Mouse (Mus musculus) intestine, postnatal 0 days (tissue): ENCODE measurements around the gene Mrtfa. TPM values are rescaled to one million over a fixed set of nuclear protein-coding genes. Genes with fewer than 3 reads are reported as not detected.

Source experiments
- ATAC-seq: fragments of 200-750 bp; cut with Nextera tagmentation; 2 replicates; pipeline ENCODE4 v1.8.0; 2017; ENCODE audit warnings: mild to moderate bottlenecking, moderate TSS enrichment, moderate library complexity
- H3K27ac ChIP-seq: fragments of 300-500 bp; sonication (generic); 2 replicates; pipeline ENCODE4 v1.5.1; 2014; ENCODE audit warnings: mild to moderate bottlenecking, low read depth, low read length, moderate library complexity
- H3K27me3 ChIP-seq: fragments of 300-500 bp; sonication (generic); replicated peaks from 2 replicates; pipeline ENCODE4 v1.6.1; 2014; ENCODE audit warnings: low read length, mixed read lengths; ENCODE audit not compliant: control insufficient read depth, insufficient read depth
- H3K36me3 ChIP-seq: fragments of 300-500 bp; sonication (generic); 2 replicates; pipeline ENCODE4 v1.6.1; 2014; ENCODE audit warnings: mild to moderate bottlenecking, moderate library complexity; ENCODE audit not compliant: control insufficient read depth, insufficient read depth
- H3K4me1 ChIP-seq: fragments of 300-500 bp; sonication (generic); replicated peaks from 2 replicates; pipeline ENCODE4 v1.6.1; 2014; ENCODE audit warnings: antibody characterized with exemption, low read length, mixed read lengths; ENCODE audit not compliant: control insufficient read depth, insufficient read depth
- H3K4me2 ChIP-seq: fragments of 300-500 bp; sonication (generic); replicated peaks from 2 replicates; pipeline ENCODE4 v1.6.1; 2014; ENCODE audit warnings: low read depth, mild to moderate bottlenecking, moderate library complexity
- H3K4me3 ChIP-seq: fragments of 300-500 bp; sonication (generic); 2 replicates; pipeline ENCODE4 v1.5.1; 2014; ENCODE audit warnings: low read depth, low read length
- H3K9ac ChIP-seq: fragments of 300-500 bp; sonication (generic); 2 replicates; pipeline ENCODE4 v1.6.1; 2014; ENCODE audit warnings: mild to moderate bottlenecking, low read depth, low read length
- H3K9me3 ChIP-seq: fragments of 300-500 bp; sonication (generic); 2 replicates; pipeline ENCODE4 v1.6.1; 2016; ENCODE audit warnings: mixed run types; ENCODE audit not compliant: control insufficient read depth
- CTCF ChIP-seq: sonication (generic); IDR thresholded peaks from 2 replicates; pipeline ENCODE4 v1.5.1; 2016; ENCODE audit warnings: low read depth, mild to moderate bottlenecking, control low read depth, antibody characterized with exemption, moderate library complexity
- WGBS: fragments of 180-500 bp; shearing (Covaris S2); extraction: QIAGEN DNeasy Blood & Tissue Kit; methylation state at CpG from one replicate; pipeline ENCODE4 v1.1.7; 2014; 5-methylcytosine and 5-hydroxymethylcytosine counted together
- polyA plus RNA-seq: library from polyadenylated mRNA; unstranded; fragments of >200 nt; fragmentation: Nextera tagmentation; extraction: Ambion mirVana; gene quantifications from 2 replicates; pipeline ENCODE4 v1.2.1, GENCODE M21; 2015

Mrtfa gene
- polyA plus RNA-seq, 1 experiment from 2014 or later, result 9.0 TPM

- H3K4me2 ChIP-seq, result no peak overlapping the region
- H3K9ac ChIP-seq, result no peak overlapping the region
- H3K36me3 ChIP-seq, result peaks cover 55% of the 10 kb centered on the region
- WGBS, result 60% methylated on average over 10 of the region's 10 CpGs
- H3K27me3 ChIP-seq, result no peaks in the 10 kb centered on the region
- no peak overlapping the region for H3K27ac ChIP-seq
- no peak overlapping the region for H3K4me3 ChIP-seq
- H3K9me3 ChIP-seq, result no peaks in the 10 kb centered on the region
- no peaks in the 10 kb centered on the region for H3K4me1 ChIP-seq
- peak; percentile 76 for TF ChIP-seq CTCF
- ATAC-seq, result no peak; the same call in 1 of the 2 replicates
These were observed 181.9 kb downstream of the Mrtfa start for GRCm38 (mm10) chr15:81008689-81009123.

- H3K9ac ChIP-seq, result no peak overlapping the region
These were observed 182.7 kb downstream of the Mrtfa start for GRCm38 (mm10) chr15:81007905-81008304.

GRCm38 (mm10) chr15:81007339-81007738 lies 183.2 kb downstream of the Mrtfa start:
- TF ChIP-seq CTCF, result no peak
- ATAC-seq, result no peak
- Histone ChIP-seq H3K27me3 (no peaks in the 10 kb centered on the region), H3K9me3 (no peaks in the 10 kb centered on the region), H3K4me1 (no peaks in the 10 kb centered on the region), H3K9ac (no peak overlapping the region), H3K4me2 (no peak overlapping the region), H3K4me3 (no peak overlapping the region), H3K36me3 (peaks cover 49% of the 10 kb centered on the region), H3K27ac (no peak overlapping the region)
- WGBS, result 96% methylated on average over 9 of the region's 9 CpGs

More at GRCm38 (mm10) chr15:81007905-81008304, 182.7 kb downstream of the Mrtfa start:
- Histone ChIP-seq H3K4me3 (no peak overlapping the region), H3K4me1 (no peaks in the 10 kb centered on the region), H3K4me2 (no peak overlapping the region), H3K27me3 (no peaks in the 10 kb centered on the region), H3K27ac (no peak overlapping the region), H3K9me3 (no peaks in the 10 kb centered on the region), H3K36me3 (peaks cover 54% of the 10 kb centered on the region)
- no peak for TF ChIP-seq CTCF
- no peak for ATAC-seq
- 85% methylated on average over 8 of the region's 8 CpGs for WGBS

GRCm38 (mm10) chr15:81006127-81006735 lies 184.3 kb downstream of the Mrtfa start:
- no peak overlapping the region for H3K9ac ChIP-seq
- 88% methylated on average over 10 of the region's 10 CpGs for WGBS

GRCm38 (mm10) chr15:81000419-81001138 lies 190.0 kb downstream of the Mrtfa start:
- TF ChIP-seq CTCF, result no peak
- no peak overlapping the region for H3K9ac ChIP-seq
- no peak overlapping the region for H3K4me3 ChIP-seq
- H3K4me1 ChIP-seq, result peaks cover 4% of the 10 kb centered on the region; the same call in 1 of the 2 replicates
- H3K4me2 ChIP-seq, result no peak overlapping the region
- WGBS, result 55% methylated on average over 4 of the region's 4 CpGs
- 0 out of 2 replicates have a peak, but pooled peaks cover 10% of the 10 kb centered on the region for H3K36me3 ChIP-seq
- no peaks in the 10 kb centered on the region for H3K27me3 ChIP-seq
- H3K27ac ChIP-seq, result no peak overlapping the region
- no peak for ATAC-seq
- no peaks in the 10 kb centered on the region for H3K9me3 ChIP-seq

More at GRCm38 (mm10) chr15:81006127-81006735, 184.3 kb downstream of the Mrtfa start:
- no peak overlapping the region for H3K4me3 ChIP-seq
- H3K4me2 ChIP-seq, result no peak overlapping the region
- no peaks in the 10 kb centered on the region for H3K4me1 ChIP-seq
- H3K27ac ChIP-seq, result no peak overlapping the region
- H3K27me3 ChIP-seq, result no peaks in the 10 kb centered on the region
- TF ChIP-seq CTCF, result no peak
- H3K9me3 ChIP-seq, result no peaks in the 10 kb centered on the region
- H3K36me3 ChIP-seq, result peaks cover 44% of the 10 kb centered on the region
- no peak for ATAC-seq

GRCm38 (mm10) chr15:80997077-80997476 lies 193.5 kb downstream of the Mrtfa start:
- H3K4me3 ChIP-seq, result no peak overlapping the region
- H3K9ac ChIP-seq, result no peak overlapping the region
- no peak overlapping the region for H3K27ac ChIP-seq
- H3K36me3 ChIP-seq, result no peaks in the 10 kb centered on the region
- TF ChIP-seq CTCF, result no peak
- no peak overlapping the region for H3K4me2 ChIP-seq
- peaks cover 4% of the 10 kb centered on the region; the same call in 1 of the 2 replicates for H3K4me1 ChIP-seq
- WGBS, result 43% methylated on average over 1 of the region's 1 CpGs
- H3K27me3 ChIP-seq, result no peaks in the 10 kb centered on the region
- no peak for ATAC-seq
- H3K9me3 ChIP-seq, result no peaks in the 10 kb centered on the region
